Mouse (Mus musculus): Measurements from ENCODE around the gene Pbx4. TPM values are rescaled to one million over a fixed set of nuclear protein-coding genes. Genes with fewer than 3 reads are reported as not detected.
A peak's percentile ranks its signal among the peaks of the same experiment; 100 is the strongest.

Pbx4 gene
- total RNA-seq, 2 experiments from 2014 or later: 0.37 TPM; not detected in 1

- intact Hi-C loops (cut with DNase I; ENCODE audit: low total_unique reads): loop anchor here (1.0 to 10.0 kb wide), 2 partner anchors 82 to 246 kb away; no protein-coding TSS in a partner anchor
- DNase-seq: peak; percentile 52
Observed at GRCm38 (mm10) chr8:69919010-69919409, 86.7 kb downstream of the Pbx4 start.

- intact Hi-C loops (cut with DNase I; ENCODE audit: low total_unique reads): loop anchor here (1.0 to 10.0 kb wide), 2 partner anchors 81 to 245 kb away; no protein-coding TSS in a partner anchor
- peak; percentile 33 for DNase-seq
Observed at GRCm38 (mm10) chr8:69919876-69920662, 87.8 kb downstream of the Pbx4 start.

- intact Hi-C loops (cut with DNase I; ENCODE audit: low total_unique reads): no loop called here
- no peak for DNase-seq
Observed at GRCm38 (mm10) chr8:69921141-69921540, 88.8 kb downstream of the Pbx4 start.

Other genes with a start within 250 kb of the Pbx4 start
- 1 to 10 TPM; 6.1 to 6.7 TPM for gene Zfp868, start 206.9 kb upstream of the Pbx4 start, total RNA-seq (2021)
- gene Zfp964, start 178.0 kb upstream of the Pbx4 start, total RNA-seq (2021): under 1 TPM; 0.60 to 0.84 TPM
- gene Zfp869, start 121.8 kb upstream of the Pbx4 start, total RNA-seq (2021): 1 to 10 TPM; 8.7 to 9.0 TPM
- gene Zfp963, start 82.5 kb upstream of the Pbx4 start, total RNA-seq (2021): 1 to 10 TPM; 2.6 to 3.0 TPM
- gene Gm20422, start 57.6 kb upstream of the Pbx4 start, total RNA-seq (2021): 1 to 10 TPM; 2.6 to 2.7 TPM
- 10 to 100 TPM; 11.6 to 11.9 TPM for gene Atp13a1, start 41.3 kb upstream of the Pbx4 start, total RNA-seq (2021)
- 10 to 100 TPM; 10.3 to 11.2 TPM for gene Zfp866, start 41.3 kb upstream of the Pbx4 start, total RNA-seq (2021)
- gene Gmip, start 23.8 kb upstream of the Pbx4 start, total RNA-seq (2021): 1 to 10 TPM; 2.7 to 3.4 TPM
- gene Lpar2, start 10.1 kb upstream of the Pbx4 start, total RNA-seq (2021): under 1 TPM; 0.07 to 0.10 TPM
- 10 to 100 TPM; 26.6 to 27.8 TPM for gene Cilp2, start 55.2 kb downstream of the Pbx4 start, total RNA-seq (2021)
- gene Tssk6, start 69.7 kb downstream of the Pbx4 start, total RNA-seq (2021): under 1 TPM in 1 of 2 experiments, not detected in 1; 0.31 TPM
- gene Ndufa13, start 70.1 kb downstream of the Pbx4 start, total RNA-seq (2021): 100 to 1,000 TPM; 265 to 294 TPM
- gene Yjefn3, start 70.2 kb downstream of the Pbx4 start, total RNA-seq (2021): 10 to 100 TPM in 1 of 2 experiments, 1 to 10 TPM in 1; 7.8 to 10.2 TPM
- gene Gatad2a, start 163.9 kb downstream of the Pbx4 start, total RNA-seq (2021): 10 to 100 TPM; 31.0 to 35.1 TPM
- gene Mau2, start 210.2 kb downstream of the Pbx4 start, total RNA-seq (2021): 10 to 100 TPM; 22.6 to 26.3 TPM
- gene Sugp1, start 210.3 kb downstream of the Pbx4 start, total RNA-seq (2021): 10 to 100 TPM; 17.7 to 17.9 TPM
- gene Tm6sf2, start 240.4 kb downstream of the Pbx4 start, total RNA-seq (2021): under 1 TPM in 1 of 2 experiments, not detected in 1; 0.51 TPM

Data from gastrocnemius, postnatal 14 days (tissue).